Mouse (Mus musculus): ENCODE data around the gene Olfr720. TPM values are rescaled to one million over a fixed set of nuclear protein-coding genes. Genes with fewer than 3 reads are reported as not detected.

Gene Olfr720
- polyA plus RNA-seq (2016; fragmentation: Nextera tagmentation; extraction: Ambion mirVana) = not detected in 2 replicates

GRCm38 (mm10) chr14:14186738-14187137 is at the start of gene Olfr720:
Gene Olfr720, minus strand, starts transcription at chr14:14186838.
- no peak for ATAC-seq (ENCODE audit: low FRiP score)
- 85% methylated on average over 4 of the region's 4 CpGs for WGBS
- no peak within 1 kb of the TSS for H3K27ac ChIP-seq

More at GRCm38 (mm10) chr14:14186738-14187137, at the start of gene Olfr720:
- no peak within 1 kb of the TSS for H3K4me2 ChIP-seq (replicated peaks)
- H3K4me1 ChIP-seq = no peaks in the 10 kb centered on the region
- H3K9me3 ChIP-seq (replicated peaks) = no peaks in the 10 kb centered on the region
- H3K9ac ChIP-seq = no peak within 1 kb of the TSS
- no peaks in the 10 kb centered on the region for H3K27me3 ChIP-seq
- H3K4me3 ChIP-seq = no peak within 1 kb of the TSS
- H3K36me3 ChIP-seq = no peaks in the 10 kb centered on the region

Other genes starting within 250 kb of the Olfr720 start
- 4.8 TPM in 2 replicates for gene Atxn7, start 225.4 kb downstream of the Olfr720 start, polyA plus RNA-seq (2016; fragmentation: Nextera tagmentation; extraction: Ambion mirVana)
- gene Thoc7, start 225.0 kb downstream of the Olfr720 start, polyA plus RNA-seq (2016; fragmentation: Nextera tagmentation; extraction: Ambion mirVana) = 186 and 191 TPM in 2 replicates
- gene Psmd6, start 65.9 kb downstream of the Olfr720 start, polyA plus RNA-seq (2016; fragmentation: Nextera tagmentation; extraction: Ambion mirVana) = 284 and 289 TPM in 2 replicates
- not detected in 2 replicates for gene Olfr31, start 136.0 kb upstream of the Olfr720 start, polyA plus RNA-seq (2016; fragmentation: Nextera tagmentation; extraction: Ambion mirVana)
- 2.8 and 3.7 TPM in 2 replicates for gene Il3ra, start 159.4 kb upstream of the Olfr720 start, polyA plus RNA-seq (2016; fragmentation: Nextera tagmentation; extraction: Ambion mirVana)
- not detected in 2 replicates for gene Olfr721-ps1, start 214.5 kb upstream of the Olfr720 start, polyA plus RNA-seq (2016; fragmentation: Nextera tagmentation; extraction: Ambion mirVana)

All from hindbrain, embryonic 12.5 days (tissue).